Mouse (Mus musculus) spleen, adult 2 months (tissue): ENCODE measurements around the gene Papss1.

Source experiments
- CTCF ChIP-seq: fragments of 200-500 bp; IDR thresholded peaks from 2 replicates; pipeline ENCODE4 v1.5.1; 2011; ENCODE audit warnings: mild to moderate bottlenecking, inconsistent platforms; ENCODE audit not compliant: insufficient read depth, insufficient read length, insufficient replicate concordance; ENCODE audit errors: extremely low read depth
- POLR2A ChIP-seq: fragments of 200-500 bp; IDR thresholded peaks from 2 replicates; pipeline ENCODE4 v1.6.1; 2011; ENCODE audit warnings: low read depth, low read length, inconsistent platforms

- no peak for TF ChIP-seq CTCF
- no peak for TF ChIP-seq POLR2A
These were observed 23.2 kb upstream of the Papss1 start for GRCm38 (mm10) chr3:131541244-131541942.
